24 mouse cellular contexts compared by ENCODE assay signal in genomic region chr4:87359004-87359403, GRCm38 (mm10).
"Had no signal": no experiment of that assay in that cellular context is flagged by ENCODE, and none has a peak within 500 bp of the region (broad histone marks: within the 10 kb centered on the region; RNA-seq: fewer than 3 reads in every experiment).

No protein-coding gene starts in this region.

- ATAC-seq: liver, embryonic 12.5 days; liver, postnatal 0 days; lung, postnatal 0 days; midbrain, embryonic 15.5 days; midbrain, embryonic 16.5 days had no signal

- H3K4me1 ChIP-seq: limb, embryonic 13.5 days; limb, embryonic 15.5 days; liver, embryonic 12.5 days; liver, embryonic 13.5 days; liver, embryonic 15.5 days; lung, embryonic 15.5 days; midbrain, embryonic 12.5 days; midbrain, embryonic 15.5 days; neural tube, embryonic 12.5 days had no signal

- H3K4me3 ChIP-seq: limb, embryonic 10.5 days; limb, embryonic 12.5 days; limb, embryonic 13.5 days; limb, embryonic 15.5 days; liver, embryonic 12.5 days; liver, embryonic 13.5 days; liver, embryonic 15.5 days; lung, embryonic 15.5 days; midbrain, embryonic 10.5 days; midbrain, embryonic 12.5 days; midbrain, embryonic 13.5 days; midbrain, embryonic 15.5 days; myocyte; neural tube, embryonic 12.5 days had no signal

- H3K27me3 ChIP-seq: limb, embryonic 12.5 days; limb, embryonic 13.5 days; limb, embryonic 15.5 days; liver, embryonic 12.5 days; liver, embryonic 13.5 days; liver, embryonic 15.5 days; lung, embryonic 15.5 days; megakaryocyte, embryonic 14.5 days; midbrain, embryonic 12.5 days; midbrain, embryonic 13.5 days; midbrain, embryonic 15.5 days; neural tube, embryonic 12.5 days had no signal

- DNase-seq: liver; liver, embryonic 13.5 days; liver, postnatal 0 days had no signal

- H3K27ac ChIP-seq: limb, embryonic 12.5 days; limb, embryonic 13.5 days; limb, embryonic 15.5 days; liver, embryonic 12.5 days; liver, embryonic 13.5 days; liver, embryonic 14.5 days; liver, embryonic 15.5 days; lung, embryonic 15.5 days; macrophage; midbrain, embryonic 10.5 days; midbrain, embryonic 12.5 days; midbrain, embryonic 13.5 days; midbrain, embryonic 15.5 days; neural tube, embryonic 12.5 days had no signal

- H3K9ac ChIP-seq: limb, embryonic 12.5 days; limb, embryonic 13.5 days; limb, embryonic 15.5 days; liver, embryonic 12.5 days; liver, embryonic 13.5 days; liver, embryonic 14.5 days; liver, embryonic 15.5 days; liver, postnatal 0 days; lung, embryonic 14.5 days; lung, embryonic 15.5 days; midbrain, embryonic 12.5 days; midbrain, embryonic 13.5 days; midbrain, embryonic 15.5 days; neural tube, embryonic 12.5 days had no signal

- H3K9me3 ChIP-seq: limb, embryonic 10.5 days; limb, embryonic 12.5 days; limb, embryonic 13.5 days; limb, embryonic 15.5 days; liver, embryonic 12.5 days; liver, embryonic 13.5 days; liver, embryonic 15.5 days; lung, embryonic 15.5 days; megakaryocyte, embryonic 14.5 days; midbrain, embryonic 10.5 days; midbrain, embryonic 12.5 days; midbrain, embryonic 13.5 days; midbrain, embryonic 15.5 days; neural tube, embryonic 12.5 days had no signal

- H3K4me2 ChIP-seq: liver, embryonic 11.5 days; liver, embryonic 12.5 days; liver, embryonic 13.5 days; liver, embryonic 15.5 days; midbrain, embryonic 11.5 days; midbrain, embryonic 12.5 days; midbrain, embryonic 13.5 days; midbrain, embryonic 15.5 days had no signal

- H3K36me3 ChIP-seq: limb, embryonic 10.5 days; limb, embryonic 12.5 days; limb, embryonic 13.5 days; limb, embryonic 15.5 days; liver, embryonic 12.5 days; liver, embryonic 13.5 days; liver, embryonic 15.5 days; lung, embryonic 15.5 days; midbrain, embryonic 10.5 days; midbrain, embryonic 12.5 days; midbrain, embryonic 13.5 days; midbrain, embryonic 15.5 days; neural tube, embryonic 12.5 days had no signal
